Mouse (Mus musculus) spleen, adult 18-20 months (tissue): ENCODE measurements around the gene Atl1.

Experiments used
- DNase-seq, 2 experiments: peaks; one replicate each; pipeline ENCODE4 v3.0.0; 2022; ENCODE audit warnings: mixed read lengths in 2 of 2

Atl1 gene

DNA sequence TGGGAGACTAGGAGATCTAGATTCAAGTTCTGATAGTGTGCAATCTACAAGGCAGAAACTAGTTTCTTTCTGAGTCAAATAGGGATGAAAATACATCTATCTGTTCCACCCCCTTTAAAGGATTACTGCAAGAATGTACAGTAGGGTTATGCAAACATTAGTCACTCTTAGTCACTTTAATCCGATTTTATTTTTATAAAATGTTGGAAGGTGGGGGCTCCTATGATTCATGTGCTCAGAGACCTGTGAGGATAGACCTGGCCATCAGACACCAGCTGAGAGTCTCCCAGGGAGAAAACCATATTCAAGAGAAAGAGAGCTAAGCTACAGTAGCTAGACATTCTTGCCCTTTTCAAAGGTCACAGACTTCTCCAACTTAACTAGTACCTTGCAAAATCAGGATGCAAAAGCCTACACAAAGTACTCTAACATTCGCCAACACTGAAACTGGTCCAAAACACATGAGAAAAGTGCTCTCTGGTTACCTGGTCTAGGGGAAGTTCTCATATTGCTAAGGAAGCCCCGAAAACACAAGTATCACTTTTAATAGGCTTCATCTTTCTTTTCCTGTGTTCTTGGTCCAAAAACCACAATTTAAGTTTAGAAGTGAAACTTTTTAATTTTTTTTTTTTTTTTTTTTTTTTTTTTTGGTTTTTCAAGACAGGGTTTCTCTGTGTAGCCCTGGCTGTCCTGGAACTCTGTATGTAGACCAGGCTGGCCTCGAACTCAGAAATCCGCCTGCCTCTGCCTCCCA, 7.1 kb upstream of the Atl1 start:
- no peak for DNase-seq

DNA sequence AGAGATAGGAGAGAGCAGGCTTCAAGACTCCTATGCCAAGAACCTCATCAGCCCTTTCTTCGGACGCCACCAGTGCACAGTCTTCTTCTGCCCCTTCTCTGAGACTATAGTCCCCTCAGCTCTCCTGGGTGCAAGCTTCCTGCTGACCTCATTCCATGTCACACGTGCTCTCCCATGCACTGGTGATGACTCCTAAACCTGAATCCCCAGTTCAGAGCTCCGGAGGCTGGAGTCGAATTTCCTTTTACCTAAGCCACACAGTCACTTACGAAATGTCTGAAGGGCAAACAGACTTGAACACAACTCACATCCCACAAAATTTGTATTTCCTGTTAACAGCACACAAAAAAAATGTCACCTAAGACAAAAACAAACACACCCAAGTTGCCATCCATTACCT, 4.6 kb upstream of the Atl1 start:
- no peak for DNase-seq

DNA sequence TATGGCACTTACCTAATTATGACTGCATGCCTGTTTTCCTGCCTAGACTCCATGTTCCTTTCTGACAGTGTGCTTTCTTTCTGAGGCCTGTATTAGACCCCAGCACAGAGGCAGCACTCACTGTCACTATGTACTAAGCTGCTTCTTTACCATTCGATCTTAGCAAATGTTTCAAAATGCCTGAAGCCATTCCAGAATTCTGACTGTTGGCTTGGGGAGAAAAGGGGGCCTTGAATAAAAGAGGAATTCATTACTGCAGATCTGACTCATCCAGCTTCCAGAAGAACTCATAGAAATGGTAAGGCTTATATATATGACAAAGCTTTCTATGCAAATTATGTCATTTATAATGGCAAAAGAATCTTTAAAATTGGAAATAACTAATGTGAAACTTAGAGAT, 4.1 kb upstream of the Atl1 start:
- no peak for DNase-seq

DNA sequence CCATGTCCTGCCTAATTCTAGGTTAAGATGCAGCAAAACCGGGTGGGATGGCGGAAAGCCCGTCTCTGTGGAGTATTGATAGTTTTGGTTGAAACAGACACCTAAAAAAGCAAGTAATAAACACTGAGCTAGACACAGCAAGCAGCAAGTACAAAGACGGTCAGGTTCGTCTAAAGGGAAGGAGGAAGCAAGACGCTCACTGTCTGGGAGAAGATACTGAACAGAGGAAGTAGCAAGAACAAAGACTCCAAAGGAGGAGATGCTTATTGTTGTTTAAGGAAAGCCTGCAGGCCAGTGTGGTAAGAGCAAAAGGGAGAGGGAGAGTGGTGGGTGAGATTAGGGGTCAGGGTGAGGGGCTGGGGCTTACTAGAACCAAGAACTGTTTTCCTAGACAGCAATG, 2.4 kb upstream of the Atl1 start:
- no peak for DNase-seq

DNA sequence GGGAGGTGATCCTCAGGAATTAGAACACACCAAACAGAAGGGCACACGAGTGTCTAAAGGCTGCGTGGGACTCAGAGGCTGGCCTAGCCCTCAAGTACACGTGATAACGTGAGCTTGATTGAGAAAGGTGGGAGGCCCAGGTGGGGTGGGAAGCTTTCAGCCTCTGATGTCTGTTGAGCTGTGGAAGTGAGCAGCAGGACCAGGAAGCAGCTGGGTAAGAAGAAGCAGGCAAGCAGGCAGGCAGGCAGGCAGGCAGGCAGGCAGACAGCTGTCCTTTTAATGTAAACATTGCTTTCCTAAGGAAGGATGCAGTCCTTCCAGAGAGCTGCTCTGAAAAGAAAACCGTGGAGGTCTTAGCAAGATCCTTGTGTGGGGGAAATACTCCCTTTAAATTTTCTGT, 1.9 kb upstream of the Atl1 start:
- DNase-seq = no peak

DNA sequence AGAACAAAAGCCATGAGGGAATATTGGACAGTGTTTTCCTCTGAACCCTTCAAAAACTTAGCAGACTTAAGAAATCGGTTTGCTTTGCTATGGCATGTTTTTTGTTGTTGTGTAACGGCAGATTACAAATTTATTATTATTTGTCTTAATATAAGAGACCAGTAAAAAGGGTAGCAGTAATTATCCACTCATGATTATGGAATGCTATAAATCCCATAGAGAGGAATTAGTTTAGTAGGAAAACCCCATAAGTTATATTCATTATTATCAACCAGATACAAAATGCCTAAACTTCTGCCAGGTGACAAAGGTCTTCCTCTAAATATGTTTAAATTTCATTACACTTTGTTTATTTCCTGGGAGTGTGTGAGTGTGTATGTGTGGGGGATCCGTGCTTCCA, 693 bp upstream of the Atl1 start:
- DNase-seq = no peak

DNA sequence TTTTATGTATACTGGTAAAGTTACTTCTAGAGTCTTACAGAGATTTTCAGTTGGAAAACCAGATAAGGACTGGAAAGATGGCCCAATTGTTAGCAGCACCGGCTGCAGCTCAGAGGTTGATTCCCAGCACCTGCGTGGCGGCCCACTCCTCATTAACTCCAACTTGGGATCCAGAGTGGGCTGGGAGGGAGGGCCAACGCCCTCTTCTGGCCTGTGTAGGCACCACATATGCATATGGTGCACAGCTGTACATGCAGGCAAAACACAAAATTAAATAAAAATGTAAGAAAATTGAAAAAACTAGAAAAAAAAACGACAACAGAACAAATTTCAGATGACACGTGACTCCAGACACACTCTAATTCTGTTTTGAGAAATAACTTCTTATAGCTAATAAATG, 1.5 kb downstream of the Atl1 start:
- DNase-seq = no peak

DNA sequence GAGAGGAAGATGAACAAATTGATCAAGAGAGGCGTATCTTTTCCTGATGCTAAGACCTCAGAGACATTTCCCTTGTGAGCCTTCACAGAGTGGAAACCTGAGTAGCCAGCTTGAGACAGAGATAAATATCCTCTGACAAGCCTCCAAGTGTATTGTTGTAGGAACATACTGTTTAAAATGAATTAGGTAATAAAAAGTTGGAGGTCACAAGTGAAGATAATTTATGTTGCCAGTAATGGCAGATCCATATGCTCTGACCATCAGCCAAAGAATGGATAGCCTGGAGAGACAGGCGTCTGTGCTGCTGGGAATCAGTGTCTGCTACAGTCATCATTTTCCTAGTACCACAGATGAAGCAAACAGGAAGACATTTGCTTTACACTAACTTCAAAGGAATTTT, 2.6 kb downstream of the Atl1 start:
- DNase-seq = no peak

DNA sequence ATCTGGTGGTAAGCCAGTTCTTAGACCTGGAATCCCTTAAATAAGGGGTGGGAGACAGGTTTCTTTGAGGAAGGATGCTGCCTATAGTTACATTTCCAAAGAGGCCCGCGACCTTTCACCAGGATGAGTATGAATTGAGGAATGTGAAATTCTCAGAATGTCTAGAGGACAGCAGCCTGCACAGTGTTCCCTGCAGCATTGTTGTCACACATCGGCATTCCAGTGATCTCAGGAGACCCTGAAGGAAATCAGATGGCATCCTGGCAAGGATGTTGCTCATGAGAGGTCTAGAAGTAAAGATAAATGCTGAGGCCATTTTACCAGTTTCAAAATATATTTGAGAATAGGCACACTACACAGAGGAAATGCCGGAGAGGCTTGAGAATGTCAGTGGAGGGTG, 5.7 kb downstream of the Atl1 start:
- no peak for DNase-seq

DNA sequence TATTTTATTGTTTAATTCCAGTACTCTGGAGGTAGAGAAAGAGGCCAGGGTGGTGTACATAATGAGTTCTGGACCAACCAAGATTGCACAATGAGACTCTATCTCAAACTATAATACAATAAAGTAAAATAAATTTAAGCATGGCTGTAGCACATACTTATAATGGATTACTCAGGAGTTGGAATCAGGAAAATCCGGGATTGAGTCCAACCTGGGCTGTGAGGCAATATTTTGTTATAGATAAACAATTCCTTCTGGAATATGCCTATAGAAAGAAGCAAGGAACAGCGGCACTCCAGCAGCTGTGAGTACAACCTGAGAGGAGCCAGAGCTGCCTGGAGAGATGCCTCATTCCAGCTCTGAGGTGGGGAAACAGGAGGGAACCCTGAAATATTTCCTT, 12.6 kb downstream of the Atl1 start:
- DNase-seq = no peak

DNA sequence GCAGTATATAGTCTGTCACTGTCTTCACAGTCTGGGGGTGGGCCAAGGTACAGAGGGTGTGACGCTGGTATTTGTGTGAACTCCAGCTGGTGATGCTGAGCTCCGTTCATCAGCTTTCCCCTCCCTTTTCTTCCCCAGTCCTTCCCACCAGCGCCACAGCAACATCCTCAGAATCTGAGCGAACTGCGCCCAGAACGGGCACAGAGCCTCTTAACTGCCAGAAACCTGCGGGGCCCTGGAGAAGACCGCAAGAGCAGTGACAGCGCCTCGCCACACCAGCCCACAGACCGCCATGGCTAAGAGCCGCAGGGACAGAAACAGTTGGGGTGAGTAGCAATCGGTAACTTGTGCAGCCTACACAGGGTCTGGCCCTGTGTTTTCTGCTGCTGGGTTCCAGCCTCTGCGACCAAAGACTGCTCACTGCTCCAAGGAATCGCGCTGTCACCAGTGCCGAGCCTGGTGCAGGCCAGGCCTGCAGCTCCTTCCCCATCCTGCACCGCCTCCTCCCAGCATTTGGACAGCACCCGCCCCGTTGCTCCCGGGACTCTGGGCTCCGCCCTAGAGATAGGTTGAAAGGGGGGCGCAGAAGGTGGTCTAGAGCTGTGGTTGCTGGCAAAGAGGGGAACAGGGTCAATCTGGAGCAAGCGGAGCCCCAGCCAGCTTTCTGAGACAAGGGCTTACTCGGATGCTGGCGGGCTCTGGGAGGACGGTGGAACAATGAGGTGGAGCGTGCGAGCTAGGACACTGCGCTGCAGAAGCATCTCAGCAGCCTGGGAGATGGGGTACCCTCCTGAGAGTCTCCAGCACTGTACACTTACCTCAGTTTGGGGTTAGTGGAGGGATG, 15.5 kb downstream of the Atl1 start:
- DNase-seq = no peak

DNA sequence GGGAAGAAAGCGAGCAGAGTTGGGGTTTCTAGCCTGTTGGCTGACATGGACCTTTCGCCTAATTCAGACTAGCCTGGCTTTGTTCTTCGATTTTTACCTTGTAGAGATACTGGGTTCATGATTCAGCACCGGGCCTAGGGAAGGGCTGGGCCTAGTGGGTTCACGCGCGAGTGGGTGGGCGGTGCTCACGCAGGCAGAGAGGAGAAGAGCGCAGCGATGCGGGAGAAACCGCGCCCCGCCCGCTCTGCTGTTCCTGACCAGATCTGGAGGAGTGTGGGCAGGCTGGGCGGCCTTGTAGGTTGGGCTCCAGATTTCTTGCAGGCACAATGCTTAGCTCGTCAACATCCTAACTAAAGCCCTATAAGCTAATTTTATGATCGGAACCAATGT, 16.1 kb downstream of the Atl1 start:
- DNase-seq = no peak

DNA sequence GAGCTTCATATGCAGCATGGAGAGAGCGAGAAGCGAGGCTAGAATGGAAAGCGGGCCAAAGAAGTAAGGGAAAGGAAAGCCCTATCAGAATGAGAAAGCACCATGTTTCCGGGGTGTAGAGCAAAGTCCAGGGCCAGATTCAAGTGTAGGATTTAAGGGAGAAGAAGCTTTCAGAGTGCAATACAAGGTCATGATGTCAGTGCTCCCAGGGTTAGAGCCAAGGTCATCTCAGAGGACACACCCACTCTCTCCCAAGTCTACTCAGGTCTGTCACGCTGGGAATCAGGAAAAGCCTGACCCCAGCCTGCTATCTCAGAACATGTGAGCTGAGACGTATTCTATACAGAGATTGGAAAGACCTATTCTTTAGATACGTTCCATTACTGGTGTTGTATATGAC, 19.5 kb downstream of the Atl1 start:
- DNase-seq = no peak

DNA sequence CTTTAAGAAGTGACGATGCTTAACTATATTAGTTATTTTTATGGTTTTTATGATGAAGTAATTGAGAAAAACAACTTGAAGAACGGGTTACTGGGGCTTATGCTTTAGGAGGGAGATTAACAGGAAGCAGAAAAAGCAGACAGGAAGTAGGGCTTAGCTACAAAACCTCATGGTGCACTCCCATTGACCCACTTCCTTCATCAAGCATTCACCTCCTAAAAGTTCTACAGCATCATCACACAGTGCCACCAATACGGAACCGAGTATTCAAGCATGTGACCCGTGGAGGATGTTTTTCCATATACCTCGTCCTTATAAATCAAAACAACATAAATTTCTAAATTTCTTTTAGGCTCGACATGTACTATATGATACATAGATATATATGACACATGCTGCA, 20.3 kb downstream of the Atl1 start:
- DNase-seq = no peak

DNA sequence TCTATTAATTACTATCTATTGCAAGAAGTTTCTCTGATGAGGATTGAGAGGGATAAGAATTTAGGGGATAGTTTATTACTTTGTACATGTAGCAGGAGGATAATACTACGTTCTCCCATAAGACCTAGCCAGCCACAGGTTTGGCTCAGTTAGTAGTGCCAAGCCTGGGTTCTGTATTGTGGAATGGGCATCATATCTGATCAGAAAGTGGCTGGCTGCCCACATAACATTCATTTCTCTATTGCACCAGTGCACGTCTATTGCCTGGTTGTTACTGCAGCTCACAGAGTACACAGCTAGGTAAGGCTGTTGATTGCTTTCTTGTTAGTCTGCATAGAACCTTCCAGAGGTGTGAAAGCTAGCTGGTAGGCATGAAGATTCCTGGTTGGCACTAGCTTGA, 25.5 kb downstream of the Atl1 start:
- no peak for DNase-seq

DNA sequence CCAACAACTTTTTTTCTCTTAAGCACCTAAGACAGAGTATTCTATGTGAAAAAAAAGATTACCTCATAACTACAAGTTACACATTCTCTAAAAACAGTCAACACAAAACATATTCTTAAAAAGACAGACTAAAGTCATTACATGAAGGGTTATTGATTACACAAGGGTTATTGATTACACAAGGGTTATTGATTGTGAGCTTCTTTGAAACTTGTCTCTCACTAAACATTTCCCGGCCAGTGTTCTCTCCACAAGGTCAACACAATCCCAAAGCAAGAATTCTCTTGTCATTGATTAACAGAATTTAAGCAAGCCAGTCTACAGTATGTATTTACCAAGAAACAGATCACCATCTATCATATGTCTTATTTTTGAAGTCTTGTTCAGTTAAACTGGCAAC, 29.7 kb downstream of the Atl1 start:
- no peak for DNase-seq

DNA sequence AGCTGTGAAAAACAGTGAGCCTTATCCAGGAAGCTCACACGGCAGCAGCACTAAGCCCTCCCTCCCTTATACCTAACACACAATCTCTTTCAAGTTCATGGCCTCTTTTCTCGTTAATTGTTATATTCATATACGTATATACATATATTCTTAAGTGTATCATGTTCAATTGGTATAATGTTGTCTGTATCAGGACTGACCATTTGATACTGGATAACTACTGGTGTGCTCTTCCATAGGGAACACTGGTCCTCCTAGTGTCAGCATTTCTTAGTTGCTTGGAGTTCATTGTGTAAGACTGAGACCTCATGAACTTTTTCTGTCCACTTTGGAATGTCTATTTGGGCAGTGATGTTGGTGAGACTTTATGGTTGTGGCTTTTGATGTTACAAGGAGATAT, 30.7 kb downstream of the Atl1 start:
- DNase-seq = no peak

DNA sequence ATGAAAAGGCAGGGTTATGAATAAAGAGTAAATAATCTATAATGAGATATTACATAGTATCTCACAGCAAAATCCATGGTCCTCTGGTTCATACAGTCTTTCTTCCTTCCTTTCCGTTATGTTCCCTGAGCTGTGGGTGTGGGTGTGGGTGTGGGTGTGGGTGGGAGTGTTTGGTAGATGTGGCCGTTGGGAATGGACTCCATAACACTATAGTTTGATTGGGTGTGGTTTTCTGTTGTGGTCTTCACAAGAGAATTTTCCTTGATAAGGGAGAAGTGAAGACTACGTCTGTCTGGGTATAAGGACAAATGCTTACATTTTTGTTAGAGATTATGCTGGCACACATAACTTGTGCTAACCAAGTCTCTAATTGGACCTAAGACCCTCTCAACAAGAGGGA, 31.2 kb downstream of the Atl1 start:
- no peak for DNase-seq

DNA sequence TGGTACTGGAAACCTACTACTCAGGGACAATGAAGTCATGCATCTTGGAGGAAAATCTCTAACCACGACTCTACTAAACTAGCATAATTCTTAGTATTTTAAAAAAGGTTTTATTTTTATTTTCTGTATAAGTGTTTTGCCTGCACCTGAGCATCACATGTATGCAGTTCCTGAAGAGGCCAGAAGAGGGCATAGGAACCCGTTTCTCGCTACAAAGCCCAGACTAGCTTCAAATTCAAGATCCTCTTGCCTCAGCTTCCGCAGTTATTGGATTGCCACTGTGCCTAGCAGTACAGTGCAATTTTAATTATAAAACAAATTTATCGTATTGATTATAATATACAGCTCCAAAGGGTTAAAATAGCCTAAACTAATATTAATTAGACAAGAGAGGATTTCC, 31.6 kb downstream of the Atl1 start:
- peak in 1 of 2 experiments; percentile 27 for DNase-seq

DNA sequence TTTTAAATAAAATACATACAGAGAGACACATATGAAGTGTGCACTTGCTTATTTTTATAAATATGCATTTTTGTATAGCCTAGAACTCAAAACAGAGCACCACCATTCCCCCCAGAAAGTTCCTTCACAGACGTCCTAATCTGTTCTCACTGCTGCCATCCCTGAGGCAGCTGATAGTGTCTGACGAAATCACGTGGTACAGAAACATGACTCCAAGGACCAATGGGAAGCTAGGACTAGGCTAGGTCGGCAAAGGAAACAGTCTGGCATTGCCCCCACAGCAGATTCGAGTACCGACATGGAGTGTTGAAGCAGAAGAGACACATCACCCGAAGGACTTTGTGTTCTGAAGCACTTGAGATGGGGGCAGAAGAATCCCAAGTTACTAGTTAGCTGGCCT, 34.3 kb downstream of the Atl1 start:
- DNase-seq = no peak

DNA sequence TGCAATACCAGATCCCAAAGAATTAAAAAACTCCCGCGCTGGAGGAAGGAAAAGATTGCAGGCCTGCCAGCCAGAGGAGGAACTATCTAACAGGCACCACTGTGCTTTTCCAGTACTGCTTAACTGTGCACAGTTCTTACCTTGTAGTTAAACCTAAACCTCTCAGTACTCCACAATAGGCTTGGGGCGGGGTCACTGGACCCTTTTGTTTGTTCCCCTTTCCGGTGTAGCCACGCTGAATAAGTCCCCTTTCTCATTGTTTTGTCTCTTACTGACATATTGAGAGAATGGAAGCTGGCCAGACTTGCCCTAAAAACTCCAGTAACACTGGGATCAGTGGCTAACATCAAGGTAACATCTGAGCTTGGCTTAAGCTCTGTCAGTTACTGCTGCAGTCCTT, 45.3 kb downstream of the Atl1 start:
- DNase-seq = no peak

DNA sequence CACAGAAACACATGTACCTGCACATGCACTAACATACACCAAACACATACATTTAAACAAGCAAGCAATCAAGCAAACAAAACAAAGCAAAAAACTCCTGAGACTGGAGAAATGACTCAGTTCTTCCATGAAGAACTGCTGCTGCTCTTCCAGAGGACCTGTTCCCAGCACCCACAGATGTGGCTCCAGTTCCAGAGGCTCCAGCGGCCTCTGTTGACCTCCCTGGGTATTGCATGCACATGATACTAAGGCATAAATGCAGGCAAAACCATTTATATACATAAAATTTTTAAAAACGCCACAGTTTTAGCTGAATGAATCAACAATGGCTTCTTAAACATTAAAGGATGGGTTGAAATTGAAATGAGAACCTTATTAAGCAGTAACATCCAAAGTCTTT, 46.9 kb downstream of the Atl1 start:
- DNase-seq = peak in 1 of 2 experiments; percentile 13

DNA sequence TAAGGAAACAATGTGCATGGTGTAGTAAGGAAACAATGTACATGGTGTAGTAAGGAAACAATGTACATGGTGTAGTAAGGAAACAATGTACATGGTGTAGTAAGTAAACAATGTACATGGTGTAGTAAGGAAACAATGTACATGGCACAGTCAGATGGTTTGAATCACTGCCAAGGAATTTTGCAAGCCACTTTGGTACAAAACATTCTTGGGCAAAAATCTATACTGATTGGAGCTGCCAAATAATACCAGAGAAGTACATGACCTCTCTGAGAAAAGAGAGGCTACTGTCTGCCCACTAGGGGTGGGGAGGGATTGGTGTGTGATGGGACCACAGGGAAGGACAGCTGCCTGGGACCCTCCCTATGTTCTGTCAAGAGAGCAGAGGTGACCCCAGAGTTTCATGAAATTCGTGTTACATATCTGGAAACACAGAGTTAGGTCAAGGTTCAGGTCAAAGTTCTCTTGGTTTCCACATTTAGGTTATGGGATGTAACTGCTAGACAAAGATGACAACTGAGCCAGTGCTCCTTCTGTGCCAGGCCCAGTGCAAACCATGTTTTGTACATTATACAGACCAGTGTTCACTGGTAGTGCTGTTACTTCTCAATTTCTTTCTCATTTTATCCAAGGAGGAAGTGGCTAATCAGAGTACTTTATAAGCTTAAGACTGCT, 49.4 kb downstream of the Atl1 start:
- no peak for DNase-seq

DNA sequence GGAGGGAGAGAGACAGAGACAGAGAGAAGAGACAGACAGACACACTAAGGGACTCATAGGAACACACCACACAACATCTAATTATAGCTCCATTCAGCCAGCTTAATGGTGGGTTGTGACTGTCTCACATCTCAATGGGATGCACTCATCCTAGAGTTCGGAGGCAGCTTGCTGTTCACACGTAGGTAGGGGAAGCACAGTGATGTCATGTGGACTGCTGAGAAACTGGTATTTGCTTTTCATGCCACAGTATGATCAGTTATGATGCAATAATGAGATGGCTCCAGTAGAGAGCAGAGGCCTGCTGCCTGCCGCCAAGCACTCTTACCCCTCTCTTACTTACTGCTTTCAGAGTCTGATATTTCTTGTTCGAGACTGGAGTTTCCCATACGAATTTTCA, 53.4 kb downstream of the Atl1 start:
- DNase-seq = no peak
